In the genomic region with DNA sequence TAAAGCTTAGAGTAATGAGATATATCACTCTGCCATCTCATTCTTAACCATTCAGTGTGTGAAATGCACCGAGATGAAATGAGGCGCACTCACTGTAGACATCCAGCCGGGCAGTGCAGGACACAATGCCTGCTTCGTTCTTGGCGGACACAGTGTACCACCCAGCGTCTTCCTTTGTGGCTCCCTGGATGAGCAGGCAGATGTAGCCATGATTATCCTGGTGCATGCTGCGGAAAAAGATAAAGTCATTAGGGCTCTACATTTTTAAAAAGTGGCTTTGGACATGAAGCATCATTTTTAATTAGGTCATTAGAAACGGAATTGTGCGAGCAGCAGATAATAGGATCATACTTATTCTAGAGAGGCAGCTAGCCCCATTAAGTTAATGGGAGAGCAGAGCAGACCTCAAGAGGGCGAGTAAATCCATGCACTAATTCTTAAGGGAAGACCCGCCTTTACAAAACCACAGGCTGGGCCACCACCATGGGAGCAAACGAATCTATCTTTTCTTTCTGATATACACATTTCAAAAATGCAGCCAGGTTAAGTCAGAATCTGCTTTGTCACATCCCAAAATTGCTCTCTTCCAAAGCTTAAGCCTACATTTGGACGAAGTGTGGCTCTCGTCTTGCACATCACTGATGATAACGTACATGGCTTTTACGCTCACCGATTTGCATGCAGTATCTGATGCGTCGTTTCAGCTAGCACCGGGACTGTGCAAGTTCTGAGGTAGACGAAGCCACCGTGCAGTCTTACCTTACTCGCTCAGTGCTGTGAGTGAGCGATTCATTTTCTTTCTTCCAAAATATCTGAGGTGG, we compare ENCODE assay signal across 10 mouse cellular contexts. TPM values are rescaled to one million over a fixed set of nuclear protein-coding genes. Genes with fewer than 3 reads are reported as not detected.
DNase-seq lines count a peak whose midpoint lies in the region; ATAC-seq lines count a peak whose summit lies in the region.
"Had no signal": no experiment of that assay in that cellular context is flagged by ENCODE, and none has a peak within 500 bp of the region (broad histone marks: within the 10 kb centered on the region; RNA-seq: fewer than 3 reads in every experiment).

No protein-coding gene starts in this region.

- H3K4me3 ChIP-seq in kidney, embryonic 16.5 days (ENCODE audit: low read length), result no peak overlapping the region
- H3K4me3 ChIP-seq in embryonic facial prominence, embryonic 11.5 days (ENCODE audit: low read depth, low read length), result no peak overlapping the region
- peak overlapping the region; percentile 11; the same call in 1 of the 2 replicates for H3K4me3 ChIP-seq in hindbrain, embryonic 12.5 days
- H3K4me3 ChIP-seq in neural tube, embryonic 12.5 days, result no peak overlapping the region
- H3K4me3 ChIP-seq: heart, embryonic 15.5 days; liver, embryonic 13.5 days had no signal

- peaks cover 17% of the 10 kb centered on the region for H3K36me3 ChIP-seq in kidney, embryonic 16.5 days (ENCODE audit: insufficient read depth, low read length)
- no peaks in the 10 kb centered on the region; the same call in none of the 2 replicates for H3K36me3 ChIP-seq in embryonic facial prominence, embryonic 11.5 days (replicated peaks; ENCODE audit: control insufficient read depth, insufficient read depth, low read depth, low read length)
- H3K36me3 ChIP-seq in hindbrain, embryonic 12.5 days, result peaks cover 21% of the 10 kb centered on the region
- peaks cover 16% of the 10 kb centered on the region; the same call in 1 of the 2 replicates for H3K36me3 ChIP-seq in neural tube, embryonic 12.5 days

- 0 out of 2 replicates have a peak, but pooled peaks have one; percentile 12 for ATAC-seq in kidney, embryonic 16.5 days (ENCODE audit: low FRiP score, low TSS enrichment)
- ATAC-seq in embryonic facial prominence, embryonic 11.5 days (replicated peaks; ENCODE audit: insufficient number of reproducible peaks, low FRiP score, low TSS enrichment, low read depth), result peak; percentile 16; the same call in 1 of the 2 replicates
- ATAC-seq in hindbrain, embryonic 12.5 days (ENCODE audit: low FRiP score), result peak; percentile 71
- peak; percentile 63 for ATAC-seq in neural tube, embryonic 12.5 days (ENCODE audit: low FRiP score, low read depth)

- H3K27me3 ChIP-seq in kidney, embryonic 16.5 days (ENCODE audit: insufficient read depth, low read length), result no peaks in the 10 kb centered on the region
- H3K27me3 ChIP-seq in embryonic facial prominence, embryonic 11.5 days (ENCODE audit: control insufficient read depth, insufficient read depth, low read length), result no peaks in the 10 kb centered on the region
- H3K27me3 ChIP-seq in hindbrain, embryonic 12.5 days, result no peaks in the 10 kb centered on the region
- H3K27me3 ChIP-seq in neural tube, embryonic 12.5 days (replicated peaks), result no peaks in the 10 kb centered on the region
- H3K27me3 ChIP-seq: heart, embryonic 15.5 days; liver, embryonic 13.5 days had no signal

- WGBS in kidney, embryonic 16.5 days, result 89% methylated on average over 24 of the region's 24 CpGs
- 89% methylated on average over 24 of the region's 24 CpGs for WGBS in embryonic facial prominence, embryonic 11.5 days
- 54% methylated on average over 24 of the region's 24 CpGs for WGBS in hindbrain, embryonic 12.5 days
- WGBS in neural tube, embryonic 12.5 days, result 50% methylated on average over 24 of the region's 24 CpGs

- no peak overlapping the region for H3K27ac ChIP-seq in kidney, embryonic 16.5 days (ENCODE audit: low read length)
- no peak overlapping the region for H3K27ac ChIP-seq in embryonic facial prominence, embryonic 11.5 days (replicated peaks; ENCODE audit: low read depth, low read length)
- peak overlapping the region; percentile 94 for H3K27ac ChIP-seq in hindbrain, embryonic 12.5 days
- peak overlapping the region; percentile 65; the same call in 1 of the 2 replicates for H3K27ac ChIP-seq in neural tube, embryonic 12.5 days
- H3K27ac ChIP-seq: heart, embryonic 15.5 days; liver, embryonic 13.5 days had no signal

- H3K4me1 ChIP-seq in kidney, embryonic 16.5 days (ENCODE audit: insufficient read depth, low read length), result no peaks in the 10 kb centered on the region
- no peaks in the 10 kb centered on the region for H3K4me1 ChIP-seq in embryonic facial prominence, embryonic 11.5 days (ENCODE audit: control insufficient read depth, insufficient read depth, low read length)
- H3K4me1 ChIP-seq in hindbrain, embryonic 12.5 days, result peaks cover 17% of the 10 kb centered on the region
- peaks cover 10% of the 10 kb centered on the region for H3K4me1 ChIP-seq in neural tube, embryonic 12.5 days
- H3K4me1 ChIP-seq: liver, embryonic 13.5 days had no signal

- no peak overlapping the region for H3K4me2 ChIP-seq in kidney, embryonic 16.5 days (replicated peaks; ENCODE audit: low read depth, low read length)
- H3K4me2 ChIP-seq in embryonic facial prominence, embryonic 11.5 days (ENCODE audit: low read depth, low read length), result no peak overlapping the region
- H3K4me2 ChIP-seq in hindbrain, embryonic 12.5 days (replicated peaks), result peak overlapping the region; percentile 39
- H3K4me2 ChIP-seq in neural tube, embryonic 12.5 days (replicated peaks), result peak overlapping the region; percentile 42
- H3K4me2 ChIP-seq: heart, embryonic 15.5 days; liver, embryonic 13.5 days had no signal

- DNase-seq in kidney, adult 8-10 months, result no peak
- no peak for DNase-seq in embryonic facial prominence, embryonic 11.5 days (ENCODE audit: low spot score)
- no peak for DNase-seq in urinary bladder, adult 18-20 months (ENCODE audit: low spot score in 2 of 2)
- no peak for DNase-seq in kidney, postnatal 10 days
- DNase-seq in spleen, postnatal 4 days (ENCODE audit: low spot score in 2 of 2), result no peak

- no peaks in the 10 kb centered on the region for H3K9me3 ChIP-seq in kidney, embryonic 16.5 days (ENCODE audit: low read length)
- no peaks in the 10 kb centered on the region for H3K9me3 ChIP-seq in embryonic facial prominence, embryonic 11.5 days (replicated peaks; ENCODE audit: control insufficient read depth, low read length)
- H3K9me3 ChIP-seq in hindbrain, embryonic 12.5 days (replicated peaks), result no peaks in the 10 kb centered on the region
- H3K9me3 ChIP-seq in neural tube, embryonic 12.5 days, result no peaks in the 10 kb centered on the region
- H3K9me3 ChIP-seq: heart, embryonic 15.5 days; liver, embryonic 13.5 days had no signal

- H3K9ac ChIP-seq in kidney, embryonic 16.5 days (replicated peaks; ENCODE audit: low read length), result no peak overlapping the region
- H3K9ac ChIP-seq in embryonic facial prominence, embryonic 11.5 days (replicated peaks; ENCODE audit: low read length), result no peak overlapping the region
- peak overlapping the region; percentile 43 for H3K9ac ChIP-seq in hindbrain, embryonic 12.5 days
- 0 out of 2 replicates have a peak overlapping the region, but pooled peaks have one; percentile 2 for H3K9ac ChIP-seq in neural tube, embryonic 12.5 days
- H3K9ac ChIP-seq: heart, embryonic 15.5 days; liver, embryonic 13.5 days had no signal

RNA-seq across cellular contexts. Expression of gene Cbr4, which starts 27.8 kb away (rescaled TPM):
- polyA plus RNA-seq in kidney, embryonic 16.5 days (2015; fragmentation: Nextera tagmentation; extraction: Ambion mirVana), result 32.5 and 34.1 TPM in 2 replicates
- 34.3 and 35.1 TPM in 2 replicates for polyA plus RNA-seq in embryonic facial prominence, embryonic 11.5 days (2014; fragmentation: Nextera tagmentation; extraction: Ambion mirVana)
- polyA plus RNA-seq in hindbrain, embryonic 12.5 days (2016; fragmentation: Nextera tagmentation; extraction: Ambion mirVana), result 23.5 and 27.7 TPM in 2 replicates
- 22.2 and 28.8 TPM in 2 replicates for polyA plus RNA-seq in neural tube, embryonic 12.5 days (2016; fragmentation: Nextera tagmentation; extraction: Ambion mirVana)

Comparison
In these comparisons a context has a peak if more than half of its experiments do, and no peak if none do; other contexts are left out.
1. ATAC-seq: peak in every context shown above with its lines; median percentile 71 in hindbrain, embryonic 12.5 days; 63 in neural tube, embryonic 12.5 days; 16 in embryonic facial prominence, embryonic 11.5 days; 12 in kidney, embryonic 16.5 days.
2. H3K27ac ChIP-seq: peak in hindbrain, embryonic 12.5 days (single experiment) and neural tube, embryonic 12.5 days (single experiment); none in kidney, embryonic 16.5 days (single experiment) and embryonic facial prominence, embryonic 11.5 days (single experiment).
3. H3K4me2 ChIP-seq: peak in hindbrain, embryonic 12.5 days (single experiment) and neural tube, embryonic 12.5 days (single experiment); none in kidney, embryonic 16.5 days (single experiment) and embryonic facial prominence, embryonic 11.5 days (single experiment).
4. H3K9ac ChIP-seq: peak in hindbrain, embryonic 12.5 days (single experiment) and neural tube, embryonic 12.5 days (single experiment); none in kidney, embryonic 16.5 days (single experiment) and embryonic facial prominence, embryonic 11.5 days (single experiment).